Mouse (Mus musculus): Measurements from ENCODE around the gene Maml1. TPM values are rescaled to one million over a fixed set of nuclear protein-coding genes. Genes with fewer than 3 reads are reported as not detected.

The Maml1 gene
- polyA plus RNA-seq, 1 experiment: 9.2 TPM

GRCm38 (mm10) chr11:50217811-50218210 is 74.3 kb downstream of the Maml1 start:
- no peaks in the 10 kb centered on the region; the same call in 1 of the 2 replicates for H3K4me1 ChIP-seq (ENCODE audit: control insufficient read depth, insufficient read depth, low read length)
- TF ChIP-seq POLR2A (IDR thresholded peaks at IDR 0.05; ENCODE audit: borderline replicate concordance, control insufficient read depth, low read depth, low read length) (no peak), CTCF (IDR thresholded peaks at IDR 0.05; ENCODE audit: control insufficient read depth, insufficient read depth, low read length) (no peak)
- H3K27ac ChIP-seq (ENCODE audit: control insufficient read depth, insufficient read depth, low read depth, low read length, poor library complexity): no peak overlapping the region
- WGBS: 84% methylated on average over 4 of the region's 4 CpGs
- no peak overlapping the region for H3K4me3 ChIP-seq (replicated peaks; ENCODE audit: control insufficient read depth, low read depth, low read length)

- no peak overlapping the region for H3K27ac ChIP-seq (ENCODE audit: control insufficient read depth, insufficient read depth, low read depth, low read length, poor library complexity)
- TF ChIP-seq POLR2A (IDR thresholded peaks at IDR 0.05; ENCODE audit: borderline replicate concordance, control insufficient read depth, low read depth, low read length): no peak
- TF ChIP-seq CTCF (IDR thresholded peaks at IDR 0.05; ENCODE audit: control insufficient read depth, insufficient read depth, low read length): no peak
- 76% methylated on average over 4 of the region's 4 CpGs for WGBS
- H3K4me3 ChIP-seq (replicated peaks; ENCODE audit: control insufficient read depth, low read depth, low read length): no peak overlapping the region
- no peaks in the 10 kb centered on the region; the same call in 1 of the 2 replicates for H3K4me1 ChIP-seq (ENCODE audit: control insufficient read depth, insufficient read depth, low read length)
Measured at GRCm38 (mm10) chr11:50216724-50217366, 75.3 kb downstream of the Maml1 start.

GRCm38 (mm10) chr11:50215633-50216032 is 76.5 kb downstream of the Maml1 start:
- WGBS: 81% methylated on average over 9 of the region's 9 CpGs
- no peak overlapping the region for H3K4me3 ChIP-seq (replicated peaks; ENCODE audit: control insufficient read depth, low read depth, low read length)
- no peaks in the 10 kb centered on the region; the same call in 1 of the 2 replicates for H3K4me1 ChIP-seq (ENCODE audit: control insufficient read depth, insufficient read depth, low read length)
- H3K27ac ChIP-seq (ENCODE audit: control insufficient read depth, insufficient read depth, low read depth, low read length, poor library complexity): no peak overlapping the region
- no peak for TF ChIP-seq CTCF (IDR thresholded peaks at IDR 0.05; ENCODE audit: control insufficient read depth, insufficient read depth, low read length)
- TF ChIP-seq POLR2A (IDR thresholded peaks at IDR 0.05; ENCODE audit: borderline replicate concordance, control insufficient read depth, low read depth, low read length): no peak

- WGBS: 89% methylated on average over 6 of the region's 6 CpGs
- no peaks in the 10 kb centered on the region; the same call in 1 of the 2 replicates for H3K4me1 ChIP-seq (ENCODE audit: control insufficient read depth, insufficient read depth, low read length)
- no peak overlapping the region for H3K27ac ChIP-seq (ENCODE audit: control insufficient read depth, insufficient read depth, low read depth, low read length, poor library complexity)
- TF ChIP-seq CTCF (IDR thresholded peaks at IDR 0.05; ENCODE audit: control insufficient read depth, insufficient read depth, low read length) (no peak), POLR2A (IDR thresholded peaks at IDR 0.05; ENCODE audit: borderline replicate concordance, control insufficient read depth, low read depth, low read length) (no peak)
- no peak overlapping the region for H3K4me3 ChIP-seq (replicated peaks; ENCODE audit: control insufficient read depth, low read depth, low read length)
Measured at GRCm38 (mm10) chr11:50214631-50215030, 77.5 kb downstream of the Maml1 start.

- TF ChIP-seq CTCF (IDR thresholded peaks at IDR 0.05; ENCODE audit: control insufficient read depth, insufficient read depth, low read length) (no peak), POLR2A (IDR thresholded peaks at IDR 0.05; ENCODE audit: borderline replicate concordance, control insufficient read depth, low read depth, low read length) (no peak)
- peak overlapping the region; percentile 25; the same call in 1 of the 2 replicates for H3K27ac ChIP-seq (ENCODE audit: control insufficient read depth, insufficient read depth, low read depth, low read length, poor library complexity)
- H3K4me3 ChIP-seq (replicated peaks; ENCODE audit: control insufficient read depth, low read depth, low read length): no peak overlapping the region
- WGBS: 62% methylated on average over 11 of the region's 11 CpGs
- no peaks in the 10 kb centered on the region for H3K4me1 ChIP-seq (ENCODE audit: control insufficient read depth, insufficient read depth, low read length)
Measured at GRCm38 (mm10) chr11:50212848-50213758, 79.0 kb downstream of the Maml1 start.

- no peaks in the 10 kb centered on the region for H3K4me1 ChIP-seq (ENCODE audit: control insufficient read depth, insufficient read depth, low read length)
- TF ChIP-seq POLR2A (IDR thresholded peaks at IDR 0.05; ENCODE audit: borderline replicate concordance, control insufficient read depth, low read depth, low read length) (no peak), CTCF (IDR thresholded peaks at IDR 0.05; ENCODE audit: control insufficient read depth, insufficient read depth, low read length) (no peak)
- WGBS: 44% methylated on average over 3 of the region's 3 CpGs
- no peak overlapping the region for H3K27ac ChIP-seq (ENCODE audit: control insufficient read depth, insufficient read depth, low read depth, low read length, poor library complexity)
- no peak overlapping the region for H3K4me3 ChIP-seq (replicated peaks; ENCODE audit: control insufficient read depth, low read depth, low read length)
Measured at GRCm38 (mm10) chr11:50212060-50212739, 79.9 kb downstream of the Maml1 start.

GRCm38 (mm10) chr11:50211322-50212059 is 80.6 kb downstream of the Maml1 start:
- Histone ChIP-seq H3K27ac (ENCODE audit: control insufficient read depth, insufficient read depth, low read depth, low read length, poor library complexity) (no peak overlapping the region), H3K4me1 (ENCODE audit: control insufficient read depth, insufficient read depth, low read length) (no peaks in the 10 kb centered on the region), H3K4me3 (replicated peaks; ENCODE audit: control insufficient read depth, low read depth, low read length) (no peak overlapping the region)
- TF ChIP-seq CTCF (IDR thresholded peaks at IDR 0.05; ENCODE audit: control insufficient read depth, insufficient read depth, low read length): no peak
- no peak for TF ChIP-seq POLR2A (IDR thresholded peaks at IDR 0.05; ENCODE audit: borderline replicate concordance, control insufficient read depth, low read depth, low read length)
- WGBS: 89% methylated on average over 3 of the region's 3 CpGs
